Mouse (Mus musculus) CH12F3 (cell line): Measurements from ENCODE around the gene Mdga1.
"Not testable (repeated sequence)": the region's sequence is repeated elsewhere in the genome, so short reads cannot be mapped to it uniquely, and the experiment has no call there.

ENCODE experiments used
- in situ Hi-C: fragments of 300-500 bp; cut with MboI; formaldehyde crosslinking; loops from 2 replicates; pipeline ENCODE4 v1.14.3; 2020; ENCODE audit warnings: low sequenced_read_pairs

Mdga1 gene

DNA sequence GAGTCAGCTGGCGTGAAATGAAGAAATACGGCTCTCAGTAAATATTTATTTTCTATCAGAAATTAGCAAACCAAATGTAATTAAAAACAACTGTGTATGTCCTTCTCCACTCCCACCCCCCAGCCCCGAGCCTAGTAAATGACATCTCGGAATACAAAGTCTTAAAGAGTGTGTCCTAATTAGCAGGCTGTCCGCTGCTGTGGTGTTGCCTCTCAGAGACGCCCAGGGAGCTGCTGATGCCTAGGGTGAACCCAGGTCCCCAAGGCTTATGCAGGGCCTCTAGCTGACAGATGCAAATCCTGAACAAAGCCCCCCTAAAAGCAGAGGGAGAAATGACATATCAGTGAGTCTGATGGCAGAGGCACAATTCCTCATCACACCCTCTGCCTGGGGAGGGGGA is 155.1 kb downstream of the Mdga1 start:
- in situ Hi-C loops, result no loop called here

DNA sequence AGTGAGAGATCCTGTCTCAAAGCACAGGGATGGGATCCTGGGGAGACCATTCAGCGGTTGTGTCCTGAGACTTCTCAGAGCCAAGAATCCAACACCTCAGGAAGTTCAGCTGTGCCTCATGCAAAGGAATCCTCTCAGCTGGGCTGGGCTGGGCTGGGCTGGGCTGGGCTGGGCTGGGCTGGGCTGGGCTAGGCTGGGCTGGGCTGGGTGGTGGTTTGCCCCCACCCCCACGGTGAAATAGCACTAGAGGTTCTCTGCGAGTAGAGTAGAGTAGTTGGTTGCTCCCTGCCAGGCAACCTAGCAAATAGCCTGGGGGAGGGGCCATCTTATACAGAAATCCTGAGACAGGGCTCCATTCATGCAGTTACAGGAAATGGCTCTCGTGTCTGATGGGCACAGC is 156.6 kb downstream of the Mdga1 start:
- in situ Hi-C loops, result no loop called here

DNA sequence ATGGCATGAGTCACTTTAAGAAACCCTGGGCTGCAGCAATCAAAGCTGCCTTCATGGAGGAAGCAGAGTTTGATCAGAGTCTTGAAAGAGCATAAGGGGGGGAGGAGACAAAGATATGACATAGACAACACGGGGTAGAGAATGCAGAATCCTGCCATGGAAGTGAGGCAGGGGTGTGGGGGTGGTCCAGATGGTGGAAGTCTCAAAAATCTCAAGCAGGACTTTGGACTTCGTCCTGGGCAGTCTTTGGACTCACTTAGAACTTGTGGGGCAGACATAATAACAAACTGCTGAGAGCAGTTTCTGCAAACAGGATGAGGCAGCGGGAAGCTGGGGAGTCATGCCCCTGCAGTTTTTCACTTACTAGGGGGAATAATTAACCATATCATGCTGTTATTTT is 166.3 kb downstream of the Mdga1 start:
- in situ Hi-C loops, result no loop called here

DNA sequence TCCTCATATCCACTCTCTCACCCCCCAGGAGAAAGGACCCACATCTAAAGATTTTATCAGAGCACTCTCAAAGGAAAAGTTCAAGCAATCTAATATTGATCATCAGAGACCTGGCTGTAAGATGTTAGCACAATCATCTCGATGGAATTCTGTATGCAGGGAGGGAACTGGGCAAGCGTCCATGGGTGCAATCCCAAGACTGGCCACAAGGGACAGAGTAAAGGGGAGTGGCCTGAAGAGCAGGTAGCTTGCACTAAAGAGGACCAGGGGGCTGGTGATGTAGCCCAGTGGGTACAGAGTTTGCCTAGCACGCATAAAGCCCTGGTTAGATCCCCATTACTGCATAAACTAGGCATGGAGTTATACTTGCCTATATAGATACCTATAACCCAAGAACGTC is 168.5 kb downstream of the Mdga1 start:
- in situ Hi-C loops, result no loop called here

DNA sequence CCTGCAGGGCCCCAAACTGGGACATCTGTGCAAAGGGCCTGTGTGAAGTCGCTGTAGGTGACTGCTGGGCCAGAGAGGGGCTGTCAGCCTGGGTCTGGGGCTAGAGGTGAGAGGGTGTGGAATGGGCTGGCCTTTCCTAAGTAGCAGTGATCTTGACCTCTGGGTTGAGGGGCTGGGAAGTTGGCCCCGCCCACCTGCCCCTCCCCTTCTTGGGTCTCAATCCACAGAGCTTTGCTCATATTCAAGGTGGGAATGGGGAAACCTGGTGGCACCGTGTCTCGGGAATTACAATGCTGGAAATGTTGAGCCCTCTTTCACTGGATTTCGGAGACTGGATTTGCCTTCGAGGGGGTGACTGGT is 169.8 kb downstream of the Mdga1 start:
- in situ Hi-C loops, result no loop called here

DNA sequence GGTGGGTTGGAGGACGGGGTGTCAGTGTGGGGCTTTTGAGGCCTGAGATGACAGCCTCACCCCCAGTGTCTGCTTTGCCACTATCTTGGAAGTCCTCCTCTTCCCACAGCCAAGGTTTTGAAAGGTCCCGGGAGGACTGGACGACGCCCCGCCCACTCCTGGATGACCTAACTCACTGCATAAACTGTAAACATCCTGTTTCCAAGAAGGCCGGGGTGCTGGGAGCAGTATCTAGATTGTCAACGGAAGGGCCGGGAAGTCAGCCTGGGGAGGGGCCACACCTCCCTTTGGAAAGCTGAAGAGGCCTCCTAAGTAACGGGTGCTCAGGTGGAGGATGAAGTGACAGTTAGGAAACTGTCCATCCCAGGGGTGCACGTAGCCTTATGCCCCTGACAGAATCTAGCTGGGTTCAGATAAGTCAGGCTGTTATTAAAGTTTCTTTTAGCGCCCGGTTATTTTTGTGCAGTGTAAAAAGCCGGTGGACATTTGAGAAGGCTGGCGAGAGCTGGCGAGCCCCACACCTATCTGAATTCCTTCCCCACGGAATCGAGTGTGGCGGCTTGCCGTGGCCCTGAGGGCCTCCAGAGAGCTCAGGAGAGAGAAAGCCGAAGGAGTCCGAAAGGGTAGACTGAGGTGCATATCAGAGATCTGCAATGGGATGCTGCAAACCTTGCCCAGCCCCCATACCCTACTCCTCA is 170.3 kb downstream of the Mdga1 start:
- in situ Hi-C loops, result no loop called here

DNA sequence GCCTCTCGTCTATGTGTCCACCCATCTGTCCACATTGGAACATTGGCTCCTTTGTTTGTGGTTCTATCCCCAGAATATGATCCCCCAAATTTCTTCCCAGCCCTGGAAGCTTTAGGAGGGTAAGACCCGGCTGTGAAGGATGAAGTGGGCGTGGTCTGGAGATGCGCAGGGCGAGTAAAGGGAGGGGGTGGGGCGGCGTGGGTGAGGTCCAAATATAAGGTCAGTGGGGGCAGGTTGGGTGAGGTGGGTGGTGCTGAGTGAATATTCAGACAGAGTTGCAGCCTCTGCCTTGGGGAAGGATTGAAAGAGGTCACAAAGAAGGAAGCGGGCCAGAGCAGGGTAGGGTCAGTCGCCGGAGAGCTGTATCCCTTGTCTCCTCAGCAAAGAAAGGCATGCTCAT is 171.7 kb downstream of the Mdga1 start:
- in situ Hi-C loops, result no loop called here

DNA sequence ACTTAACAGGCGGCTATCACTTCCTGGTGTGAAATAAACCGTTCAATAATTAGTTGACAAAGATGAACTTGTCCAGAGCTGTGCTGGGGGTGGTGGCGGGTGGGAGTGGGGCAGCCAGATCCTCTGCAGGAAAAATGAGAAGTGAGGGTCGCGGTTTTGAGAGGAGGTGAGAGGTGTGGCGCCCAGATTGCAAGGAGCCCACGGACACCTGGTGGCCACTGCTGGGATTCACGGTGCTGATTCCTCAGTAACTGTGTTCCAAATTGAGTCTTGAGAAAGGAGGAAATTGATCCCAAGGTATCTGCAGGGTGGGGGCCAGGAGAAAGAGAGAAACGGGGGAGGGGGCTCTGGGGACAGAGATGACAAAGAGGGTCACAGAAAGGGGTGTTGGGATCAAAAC is 173.1 kb downstream of the Mdga1 start:
- in situ Hi-C loops, result no loop called here

DNA sequence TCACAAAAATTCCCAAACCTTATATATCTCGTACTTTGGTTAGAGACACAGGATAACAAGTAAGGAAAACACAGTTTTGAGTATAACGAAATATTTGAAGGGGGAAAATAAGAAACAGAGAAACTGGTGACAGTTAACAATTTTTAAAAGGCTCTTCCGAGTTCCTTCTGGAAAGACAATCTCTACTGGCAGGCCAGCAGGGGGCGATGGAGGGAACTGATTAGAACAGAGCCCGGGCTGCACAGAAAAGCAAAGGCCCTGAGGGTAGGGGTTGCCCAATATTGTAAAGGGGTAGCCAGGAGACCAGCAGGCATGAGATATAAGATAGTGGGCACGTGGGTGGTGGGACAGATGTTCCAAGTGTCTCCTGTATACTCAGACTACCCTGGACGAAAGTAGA is 173.8 kb downstream of the Mdga1 start:
- in situ Hi-C loops, result no loop called here

DNA sequence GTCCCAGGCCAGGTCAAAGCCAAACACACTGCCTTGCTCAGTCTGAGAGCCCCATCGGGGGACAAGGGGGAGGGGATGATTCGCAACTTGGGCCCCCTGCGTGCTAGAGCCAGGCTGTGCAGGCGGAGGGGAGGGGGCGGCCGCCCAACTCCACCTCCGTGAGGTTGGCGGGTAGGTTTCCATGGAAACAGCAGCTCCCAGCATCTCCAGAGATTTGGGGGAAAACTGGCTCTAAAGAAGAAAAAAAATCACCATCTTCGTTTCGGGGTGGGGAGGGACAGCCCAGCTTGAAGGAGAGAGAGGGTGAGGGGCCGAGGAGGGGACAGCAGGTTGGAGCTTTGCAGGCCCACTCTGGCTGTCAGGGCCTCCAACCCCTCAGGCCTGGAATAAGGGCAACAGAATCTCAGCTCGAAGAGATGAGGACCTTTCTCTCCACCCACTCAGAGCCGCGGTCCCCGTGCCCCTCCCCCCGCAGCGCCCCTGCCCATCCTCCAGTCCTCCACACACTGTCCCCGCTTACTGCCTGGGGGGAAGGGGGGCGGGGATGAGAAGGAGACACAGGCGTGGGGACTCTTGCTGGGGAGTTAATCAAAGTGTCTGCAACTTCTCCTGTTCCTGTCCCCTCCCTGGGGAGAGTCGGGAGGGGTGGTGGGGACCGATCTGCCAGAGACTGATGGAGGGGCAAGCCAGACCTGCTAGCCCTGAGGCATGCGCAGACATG is 174.7 kb downstream of the Mdga1 start:
- in situ Hi-C loops, result no loop called here

DNA sequence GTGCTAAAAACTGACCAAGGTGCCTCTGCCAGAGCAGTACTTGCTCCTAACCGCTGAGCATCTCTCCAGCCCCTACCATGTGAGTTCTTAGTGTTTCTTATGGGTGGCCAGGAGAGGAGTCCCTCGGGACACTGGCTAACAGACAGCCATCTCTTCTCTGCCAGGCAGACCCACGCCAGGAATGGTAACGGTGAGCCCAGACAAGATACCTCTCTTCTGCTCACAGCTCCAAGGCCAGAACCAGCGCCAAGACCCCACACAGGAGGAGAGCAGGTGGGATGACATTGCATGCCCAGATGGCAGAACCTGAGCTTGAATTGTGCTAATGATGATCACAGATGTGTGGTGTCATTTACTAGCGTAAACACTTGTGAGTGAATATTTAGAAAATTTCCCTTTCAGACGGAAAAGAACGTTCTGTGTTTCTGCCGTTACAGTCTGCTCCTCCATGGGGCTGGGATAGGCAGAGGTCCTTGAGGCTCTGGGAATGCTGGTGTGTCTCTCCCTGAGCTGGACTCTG is 178.3 kb downstream of the Mdga1 start:
- in situ Hi-C loops, result no loop called here

DNA sequence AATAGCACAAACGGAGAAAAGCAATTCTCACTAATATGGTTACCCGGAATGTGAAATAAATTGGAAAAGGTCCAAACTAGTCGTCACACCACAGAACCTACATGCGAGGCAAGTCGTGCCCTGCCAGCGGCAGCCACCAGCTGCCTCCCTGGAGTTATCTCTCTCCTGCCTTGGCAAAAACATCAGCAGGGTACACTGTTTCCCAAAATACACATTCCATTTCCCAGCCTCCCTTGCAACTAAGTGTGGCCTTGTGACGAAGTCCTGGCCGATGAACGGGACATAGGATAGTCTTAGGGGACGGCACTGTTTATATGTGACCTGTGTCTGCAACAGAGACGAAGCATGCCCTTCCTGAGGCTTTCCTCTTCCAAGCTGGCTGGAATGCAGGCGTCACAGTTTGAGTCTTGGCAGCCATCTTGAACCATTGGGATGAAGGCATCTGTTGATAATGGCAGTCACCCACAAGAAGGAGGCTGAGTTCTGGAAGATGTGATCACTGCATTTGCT is 179.6 kb downstream of the Mdga1 start:
- in situ Hi-C loops, result no loop called here

DNA sequence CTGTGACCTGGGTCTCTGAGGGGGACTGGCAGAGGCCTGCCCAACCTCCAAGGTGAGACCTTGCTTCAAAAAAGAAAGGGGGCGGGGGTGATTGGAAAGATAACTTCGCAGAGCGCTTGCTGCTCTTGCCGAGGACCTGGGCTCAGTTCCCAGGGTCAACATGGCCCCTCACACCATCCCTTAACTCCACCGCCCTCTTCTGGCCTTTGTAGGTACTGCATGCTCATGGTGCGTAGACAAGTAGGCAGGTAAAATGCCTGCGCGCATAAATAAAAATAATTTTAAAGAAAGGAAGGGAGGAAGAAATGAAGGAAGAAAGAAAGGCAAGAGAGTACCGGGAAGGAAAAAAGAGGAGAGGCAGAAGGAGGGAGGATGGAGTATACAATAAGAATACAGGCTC is 180.2 kb downstream of the Mdga1 start:
- in situ Hi-C loops, result no loop called here

DNA sequence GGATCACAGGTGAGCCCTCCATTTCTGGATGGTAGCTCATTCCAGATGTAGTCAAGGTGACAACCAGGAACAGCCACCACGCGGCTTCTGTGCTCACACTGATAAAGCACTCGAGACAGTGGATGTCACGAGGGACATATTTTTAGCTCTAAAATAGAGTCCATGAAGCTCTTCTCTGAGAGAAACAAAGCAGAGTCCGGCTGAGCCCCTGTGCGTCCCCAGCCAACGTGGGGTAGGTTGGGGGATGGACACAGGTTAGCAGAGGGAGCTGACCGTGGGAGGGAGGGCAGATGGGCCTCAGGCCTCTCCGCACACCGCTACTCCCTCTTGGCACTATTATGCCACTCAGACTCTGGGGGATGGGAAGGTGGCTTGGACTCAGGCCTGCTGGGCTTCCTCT is 181.3 kb downstream of the Mdga1 start:
- in situ Hi-C loops, result no loop called here

DNA sequence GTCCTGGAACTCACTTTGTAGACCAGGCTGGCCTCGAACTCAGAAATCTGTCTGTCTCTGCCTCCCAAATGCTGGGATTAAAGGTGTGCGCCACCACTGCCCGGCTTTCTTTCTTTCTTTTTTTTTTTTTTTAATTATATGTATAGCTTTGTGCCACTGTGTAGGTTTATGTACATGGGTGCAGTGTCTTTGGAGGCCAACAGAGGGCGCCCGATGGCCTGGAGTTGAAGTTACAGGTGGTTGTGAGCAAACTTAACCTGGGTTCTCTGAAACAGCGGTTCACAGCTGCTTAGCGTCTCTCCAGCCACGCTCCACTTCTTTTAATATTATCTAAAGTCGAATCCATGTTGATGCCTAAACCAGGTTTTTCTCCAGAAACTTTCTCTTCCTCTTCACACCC is 185.1 kb downstream of the Mdga1 start:
- in situ Hi-C loops, result no loop called here

DNA sequence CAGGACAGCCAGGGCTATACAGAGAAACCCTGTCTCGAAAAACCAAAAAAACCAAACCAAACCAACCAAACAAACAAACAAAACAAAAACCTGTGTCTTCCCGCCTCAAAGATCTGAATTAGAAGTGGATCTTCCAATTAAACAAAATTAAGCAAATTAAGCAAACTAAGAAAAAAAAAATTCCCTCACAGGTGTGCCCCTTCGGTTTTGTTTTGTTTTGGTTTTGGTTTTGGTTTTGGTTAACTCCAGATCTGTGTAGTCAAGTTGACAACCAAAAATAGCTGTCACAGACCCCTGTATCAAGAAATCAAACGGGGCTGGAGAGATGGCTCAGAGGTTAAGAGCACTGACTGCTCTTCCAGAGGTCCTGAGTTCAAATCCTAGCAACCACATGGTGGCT is 188.4 kb downstream of the Mdga1 start:
- in situ Hi-C loops, result not testable (repeated sequence)

DNA sequence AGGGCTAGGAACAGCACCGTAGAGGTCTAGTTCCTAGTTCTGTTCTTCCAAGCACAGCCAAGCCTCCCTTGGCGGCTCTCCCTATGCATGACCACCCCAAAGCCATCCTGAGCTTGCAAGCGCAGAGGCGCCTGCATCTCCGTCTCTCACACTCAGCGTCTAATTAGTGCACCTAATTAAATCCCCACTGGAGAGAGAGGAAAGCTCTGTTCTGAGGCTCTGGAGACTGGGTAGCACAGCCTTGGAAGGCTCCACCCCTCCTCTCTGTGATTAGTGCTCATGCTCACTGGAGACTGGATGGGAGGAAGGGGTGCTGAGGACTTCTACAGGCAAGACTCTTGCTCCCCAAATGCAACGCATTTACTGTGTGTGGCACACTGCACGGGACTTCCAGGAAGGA is 191.9 kb downstream of the Mdga1 start:
- in situ Hi-C loops, result no loop called here
